Mouse (Mus musculus) heart, adult 2 months (tissue): ENCODE measurements at regions not wholly inside any gene's neighbourhood (a gene's known extent, or its start where the extent isn't known, plus 50 kb on each side); places are given as distances from the start of the nearest gene placed in this dataset.

Experiments
- EP300 ChIP-seq: fragments of 200-500 bp; IDR thresholded peaks from 2 replicates; pipeline ENCODE4 v1.6.1; 2011; ENCODE audit warnings: low read depth, low read length, control low read depth; ENCODE audit not compliant: insufficient read depth
- POLR2A ChIP-seq: fragments of 200-500 bp; IDR thresholded peaks from 2 replicates; pipeline ENCODE4 v1.6.1; 2011; ENCODE audit warnings: mild to moderate bottlenecking, low read depth, low read length, control low read depth; ENCODE audit not compliant: insufficient read depth

GRCm38 (mm10) chr8:26793606-26794292 is 183.4 kb upstream of the Zfp703 start:
- TF ChIP-seq POLR2A: no peak
- no peak for TF ChIP-seq EP300
